Mouse (Mus musculus) forebrain, embryonic 11.5 days (tissue): ENCODE results near the gene Ankrd42. TPM values are rescaled to one million over a fixed set of nuclear protein-coding genes. Genes with fewer than 3 reads are reported as not detected.

Experiments used
- ATAC-seq: fragments of 200-750 bp; cut with Nextera tagmentation; replicated peaks from 2 replicates; pipeline ENCODE4 v1.8.0; 2017; ENCODE audit warnings: moderate TSS enrichment; ENCODE audit not compliant: low FRiP score
- DNase-seq: peaks from one replicate; pipeline ENCODE4 v3.0.0-alpha.2; 2017; ENCODE audit warnings: low spot score
- H3K27ac ChIP-seq: fragments of 300-500 bp; sonication (generic); 2 replicates; pipeline ENCODE4 v1.5.1; 2014; ENCODE audit warnings: low read depth, low read length
- H3K27me3 ChIP-seq: fragments of 300-500 bp; sonication (generic); 2 replicates; pipeline ENCODE4 v1.6.1; 2014; ENCODE audit warnings: mild to moderate bottlenecking, low read length, mixed read lengths; ENCODE audit not compliant: control insufficient read depth, insufficient read depth
- H3K36me3 ChIP-seq: fragments of 300-500 bp; sonication (generic); 2 replicates; pipeline ENCODE4 v1.6.1; 2014; ENCODE audit warnings: mild to moderate bottlenecking, low read length, moderate library complexity, mixed read lengths; ENCODE audit not compliant: control insufficient read depth, insufficient read depth
- H3K4me1 ChIP-seq: fragments of 300-500 bp; sonication (generic); replicated peaks from 2 replicates; pipeline ENCODE4 v1.6.1; 2014; ENCODE audit warnings: low read length, mixed read lengths; ENCODE audit not compliant: control insufficient read depth, insufficient read depth
- H3K4me2 ChIP-seq: fragments of 300-500 bp; sonication (generic); 2 replicates; pipeline ENCODE4 v1.6.1; 2014; ENCODE audit warnings: low read depth, mild to moderate bottlenecking, low read length, moderate library complexity, mixed read lengths; ENCODE audit not compliant: severe bottlenecking
- H3K4me3 ChIP-seq: fragments of 300-500 bp; sonication (generic); 2 replicates; pipeline ENCODE4 v1.5.1; 2014; ENCODE audit warnings: low read depth, low read length
- H3K9ac ChIP-seq: fragments of 300-500 bp; sonication (generic); 2 replicates; pipeline ENCODE4 v1.6.1; 2014; ENCODE audit warnings: low read length
- H3K9me3 ChIP-seq: fragments of 300-500 bp; sonication (generic); 2 replicates; pipeline ENCODE4 v1.6.1; 2016; ENCODE audit warnings: low read length, mixed read lengths; ENCODE audit not compliant: control insufficient read depth
- WGBS: fragments of 180-500 bp; shearing (Covaris S2); extraction: QIAGEN DNeasy Blood & Tissue Kit; methylation state at CpG from one replicate; pipeline ENCODE4 v1.1.7; 2014; 5-methylcytosine and 5-hydroxymethylcytosine counted together
- polyA plus RNA-seq: library from polyadenylated mRNA; unstranded; fragments of >200 nt; fragmentation: Nextera tagmentation; extraction: Ambion mirVana; gene quantifications from 2 replicates; pipeline ENCODE4 v1.2.1, GENCODE M21; 2014

The Ankrd42 gene
- polyA plus RNA-seq, 1 experiment from 2014 or later = 9.1 TPM

DNA sequence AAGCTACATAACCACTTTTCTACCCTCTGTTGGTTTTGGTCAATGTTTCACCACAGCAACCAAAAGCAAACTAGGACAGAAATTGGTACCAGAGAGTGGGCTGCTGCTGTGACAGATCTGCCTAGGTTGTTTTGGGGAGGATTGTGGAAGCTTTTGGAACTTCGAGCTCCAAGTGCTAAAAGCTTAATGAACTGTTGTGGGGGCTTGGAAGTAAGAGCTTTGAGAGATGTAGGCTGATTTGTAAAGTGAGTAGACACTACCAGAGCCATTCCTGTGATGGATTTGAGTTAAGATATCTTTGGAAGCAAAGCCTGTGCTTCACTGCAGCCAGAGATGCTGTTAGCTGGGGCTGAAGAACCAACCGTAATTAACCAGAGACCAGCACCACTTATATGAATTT lies 46.1 kb downstream of the Ankrd42 start:
- no peaks in the 10 kb centered on the region for H3K4me1 ChIP-seq
- WGBS = 94% methylated on average over 2 of the region's 2 CpGs
- H3K4me2 ChIP-seq = no peak overlapping the region
- H3K9me3 ChIP-seq = no peaks in the 10 kb centered on the region
- H3K9ac ChIP-seq = no peak overlapping the region
- no peak overlapping the region for H3K27ac ChIP-seq
- H3K4me3 ChIP-seq = no peak overlapping the region
- ATAC-seq (no peak), DNase-seq (no peak)
- no peaks in the 10 kb centered on the region for H3K36me3 ChIP-seq
- no peaks in the 10 kb centered on the region for H3K27me3 ChIP-seq

DNA sequence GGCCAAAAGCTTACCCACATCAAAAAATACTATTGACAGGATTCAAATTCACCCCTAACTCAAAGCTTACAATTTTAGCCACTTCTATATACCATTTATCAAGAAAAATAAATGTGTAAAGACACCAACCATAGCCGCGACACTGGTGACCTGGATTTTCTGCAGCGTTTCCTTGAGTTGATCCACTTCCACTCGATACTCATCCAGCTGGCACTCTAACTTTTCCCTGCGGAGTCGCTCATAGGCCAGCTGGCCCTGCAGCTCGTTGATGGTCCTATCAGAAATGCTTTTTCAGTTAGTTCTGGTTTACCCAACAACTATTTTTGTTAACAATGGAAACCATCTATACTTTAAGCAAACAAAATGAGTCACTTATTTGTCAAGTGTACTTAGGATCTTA lies 47.0 kb downstream of the Ankrd42 start:
- Histone ChIP-seq H3K4me2 (no peak overlapping the region), H3K36me3 (no peaks in the 10 kb centered on the region), H3K4me3 (no peak overlapping the region), H3K4me1 (no peaks in the 10 kb centered on the region), H3K27ac (no peak overlapping the region), H3K27me3 (no peaks in the 10 kb centered on the region), H3K9me3 (no peaks in the 10 kb centered on the region), H3K9ac (no peak overlapping the region)
- DNase-seq (no peak), ATAC-seq (no peak)
- 89% methylated on average over 7 of the region's 7 CpGs for WGBS

DNA sequence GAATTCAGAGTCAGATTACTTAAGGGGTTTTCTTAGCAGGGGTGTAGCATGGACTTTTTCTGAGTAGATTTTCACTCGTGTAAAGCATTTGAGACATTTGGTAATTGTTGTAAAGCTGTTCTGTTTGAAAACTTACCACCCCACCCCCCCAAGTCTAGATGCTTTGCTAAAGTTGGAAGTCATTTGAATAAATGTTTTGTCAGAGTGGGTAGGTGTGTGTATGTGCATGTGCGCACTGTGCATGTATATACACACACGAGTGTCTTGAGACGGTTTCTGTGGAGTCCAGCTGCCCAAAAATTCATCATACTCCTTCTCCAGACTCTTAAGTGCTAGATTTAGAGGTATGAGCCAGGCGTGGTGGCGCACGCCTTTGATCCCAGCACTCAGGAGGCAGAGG lies 53.4 kb downstream of the Ankrd42 start:
- Histone ChIP-seq H3K4me2 (no peak overlapping the region), H3K27me3 (no peaks in the 10 kb centered on the region), H3K4me3 (no peak overlapping the region), H3K4me1 (no peaks in the 10 kb centered on the region), H3K9ac (no peak overlapping the region), H3K36me3 (no peaks in the 10 kb centered on the region; the same call in 1 of the 2 replicates), H3K9me3 (no peaks in the 10 kb centered on the region), H3K27ac (no peak overlapping the region)
- DNase-seq (no peak), ATAC-seq (no peak)
- WGBS = 92% methylated on average over 7 of the region's 7 CpGs

DNA sequence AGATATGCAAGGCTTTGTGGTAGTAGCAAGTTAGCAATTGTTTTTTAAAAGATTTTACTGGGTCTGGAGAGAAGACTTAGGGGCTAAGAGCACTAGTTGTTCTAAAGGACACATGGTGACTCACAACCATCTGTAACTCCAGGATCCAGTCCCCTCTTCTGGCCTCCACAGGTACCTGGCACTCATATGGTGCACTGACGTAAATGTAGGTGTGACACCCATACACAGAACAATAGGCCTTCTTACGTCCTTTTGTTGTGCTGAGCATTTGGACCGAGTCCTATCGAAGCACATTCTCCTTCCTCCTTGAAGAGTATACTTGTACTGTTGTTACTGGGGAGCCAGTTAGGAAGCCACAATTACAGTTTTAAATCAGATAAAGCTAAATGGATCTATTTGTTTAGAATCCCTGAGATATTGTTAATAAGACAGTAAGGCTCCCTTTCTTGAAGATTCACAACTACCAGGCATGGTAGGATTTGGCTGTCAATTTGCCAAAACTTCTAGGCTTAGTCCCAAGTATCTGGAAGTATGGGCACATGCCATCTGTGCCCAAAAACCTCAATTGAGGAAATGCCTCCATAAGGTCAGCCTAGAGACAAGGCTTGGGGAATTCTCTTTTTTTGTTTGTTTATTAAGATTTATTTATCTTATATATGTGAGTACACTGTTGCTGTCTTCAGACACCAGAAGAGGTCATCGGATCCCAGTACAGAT lies 56.3 kb downstream of the Ankrd42 start:
- H3K27me3 ChIP-seq = no peaks in the 10 kb centered on the region
- H3K9me3 ChIP-seq = no peaks in the 10 kb centered on the region
- H3K36me3 ChIP-seq = no peaks in the 10 kb centered on the region; the same call in 1 of the 2 replicates
- DNase-seq = no peak
- 87% methylated on average over 5 of the region's 5 CpGs for WGBS
- H3K9ac ChIP-seq = no peak overlapping the region
- no peak overlapping the region for H3K4me2 ChIP-seq
- ATAC-seq = no peak
- no peak overlapping the region for H3K4me3 ChIP-seq
- H3K4me1 ChIP-seq = no peaks in the 10 kb centered on the region
- no peak overlapping the region for H3K27ac ChIP-seq

DNA sequence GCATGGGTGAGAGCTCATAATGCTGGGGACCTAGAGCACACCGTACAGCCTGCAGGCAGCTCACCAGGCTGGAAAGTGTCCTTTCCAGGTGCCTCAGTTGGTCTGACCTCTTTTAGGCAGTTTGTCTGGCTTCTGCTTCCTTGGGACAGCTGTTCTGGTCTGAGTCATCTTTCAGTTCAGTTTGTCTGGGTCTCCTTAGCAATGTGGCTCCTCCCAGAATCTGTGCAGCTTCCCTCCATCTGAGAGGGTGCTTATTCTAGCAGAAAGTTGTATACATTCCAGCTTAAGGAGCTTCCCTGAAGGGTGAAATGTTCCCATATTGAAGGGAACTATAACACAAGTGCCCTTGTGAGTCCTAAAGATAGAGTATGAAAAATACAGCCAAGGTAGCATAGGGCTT lies 70.2 kb downstream of the Ankrd42 start:
- Histone ChIP-seq H3K4me1 (peaks cover 2% of the 10 kb centered on the region; the same call in 1 of the 2 replicates), H3K4me3 (no peak overlapping the region), H3K27ac (no peak overlapping the region), H3K27me3 (no peaks in the 10 kb centered on the region), H3K4me2 (no peak overlapping the region), H3K9ac (no peak overlapping the region), H3K9me3 (no peaks in the 10 kb centered on the region), H3K36me3 (no peaks in the 10 kb centered on the region; the same call in 1 of the 2 replicates)
- no peak for DNase-seq
- no peak for ATAC-seq
- 100% methylated on average over 1 of the region's 1 CpGs for WGBS

DNA sequence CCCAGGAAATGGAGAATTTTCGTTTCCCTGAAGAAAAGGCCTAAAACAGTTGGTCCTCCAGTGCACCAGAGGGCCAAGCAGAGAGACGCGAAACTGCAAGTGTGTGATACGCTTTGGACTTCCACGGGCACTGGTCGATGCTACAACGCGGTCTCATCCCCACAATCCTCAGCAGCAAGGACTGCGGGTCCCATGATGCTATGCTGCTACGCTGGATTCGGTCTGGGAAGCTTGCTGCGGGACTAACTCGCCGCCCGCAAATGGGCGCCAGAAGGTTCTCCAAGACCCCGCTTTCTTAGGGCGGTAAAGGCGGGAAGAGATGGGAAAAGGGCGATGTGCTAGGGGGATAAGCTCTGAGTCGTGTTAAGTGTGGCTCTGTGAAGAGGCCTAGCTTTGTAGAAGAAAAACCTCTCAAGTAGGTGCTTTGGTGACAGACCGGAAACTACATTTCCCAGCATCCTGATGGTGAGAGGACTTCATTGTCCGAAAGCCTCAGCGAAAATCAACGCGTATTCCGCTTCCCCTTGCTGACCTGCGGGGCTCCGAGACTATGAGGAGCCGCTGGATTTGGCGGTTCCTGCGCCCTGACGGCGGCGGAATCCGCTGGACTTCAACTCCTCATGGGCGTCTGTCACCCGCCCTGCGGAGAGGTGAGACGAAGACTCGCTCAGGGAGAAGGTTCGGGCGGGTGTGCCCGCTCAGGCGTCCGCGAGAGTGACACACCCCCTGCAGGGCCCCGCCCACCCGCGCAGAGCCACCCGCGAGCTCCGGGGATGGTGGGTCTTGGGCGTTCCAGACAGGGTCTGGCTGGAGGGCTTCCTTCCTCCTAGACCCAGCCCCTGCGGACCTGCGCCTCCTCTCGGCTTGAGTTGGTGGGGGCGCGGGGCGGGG lies 75.7 kb downstream of the Ankrd42 start, which contains the start of gene Ccdc90b:
TSS of gene Ccdc90b (plus strand) at position 164 of the 891 bp plus-strand sequence.
- peak within 1 kb of the TSS; percentile 82 for H3K9ac ChIP-seq
- H3K27me3 ChIP-seq = no peaks in the 10 kb centered on the region
- H3K4me1 ChIP-seq = peaks cover 6% of the 10 kb centered on the region
- DNase-seq (peak; percentile 91), ATAC-seq (peak; percentile 97)
- H3K27ac ChIP-seq = peak within 1 kb of the TSS; percentile 86
- H3K4me3 ChIP-seq = peak within 1 kb of the TSS; percentile 82
- no peaks in the 10 kb centered on the region for H3K9me3 ChIP-seq
- no peaks in the 10 kb centered on the region; the same call in 1 of the 2 replicates for H3K36me3 ChIP-seq
- under 1% methylated on average over 60 of the region's 60 CpGs for WGBS
- peak within 1 kb of the TSS; percentile 58 for H3K4me2 ChIP-seq

DNA sequence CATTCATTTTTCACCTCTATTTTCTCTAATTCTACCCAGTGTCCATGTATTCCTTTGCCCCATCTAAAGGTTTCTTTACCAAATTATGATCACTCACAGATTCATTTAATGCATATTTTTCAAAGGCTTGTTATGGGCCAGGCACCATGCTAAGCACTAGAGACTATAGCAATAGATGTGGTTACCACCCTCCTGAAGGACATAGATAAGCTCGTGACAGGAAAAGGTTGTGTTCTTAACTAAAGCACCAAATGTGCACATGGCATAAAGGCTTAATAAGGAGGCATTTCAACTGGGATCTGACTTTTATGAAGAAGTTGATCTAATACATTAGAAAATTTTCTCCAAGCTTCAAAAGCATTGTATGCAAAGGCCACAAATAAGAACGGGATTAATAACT lies 78.2 kb downstream of the Ankrd42 start:
- Histone ChIP-seq H3K27me3 (no peaks in the 10 kb centered on the region), H3K9me3 (no peaks in the 10 kb centered on the region), H3K4me3 (no peak overlapping the region), H3K27ac (no peak overlapping the region), H3K9ac (no peak overlapping the region), H3K36me3 (no peaks in the 10 kb centered on the region), H3K4me2 (no peak overlapping the region), H3K4me1 (peaks cover 6% of the 10 kb centered on the region)
- 91% methylated on average over 2 of the region's 2 CpGs for WGBS
- DNase-seq (no peak), ATAC-seq (no peak)

DNA sequence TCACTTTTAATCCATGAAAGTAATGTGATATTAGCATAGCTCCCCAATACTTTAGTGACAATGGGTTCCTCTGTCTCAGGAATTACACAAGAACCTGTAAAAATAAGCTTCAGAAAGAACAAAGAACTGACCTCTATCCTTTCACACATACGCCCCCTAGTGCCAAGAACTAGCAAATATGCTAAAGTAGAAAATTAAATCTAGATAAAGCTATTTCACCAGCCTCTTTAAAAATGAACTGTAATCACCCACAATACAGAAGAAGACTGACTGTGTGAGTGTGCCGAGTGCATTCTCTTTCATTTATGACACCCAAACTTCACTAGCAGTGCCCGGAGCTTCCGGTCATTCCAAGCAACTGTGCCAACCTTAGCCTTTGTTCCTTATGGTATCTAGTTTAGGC lies 86.0 kb downstream of the Ankrd42 start:
- no peak for DNase-seq
- Histone ChIP-seq H3K4me1 (no peaks in the 10 kb centered on the region), H3K9me3 (no peaks in the 10 kb centered on the region), H3K4me3 (no peak overlapping the region), H3K27me3 (no peaks in the 10 kb centered on the region), H3K27ac (no peak overlapping the region), H3K9ac (no peak overlapping the region), H3K36me3 (no peaks in the 10 kb centered on the region), H3K4me2 (no peak overlapping the region)
- ATAC-seq = peak; percentile 55
- 61% methylated on average over 4 of the region's 4 CpGs for WGBS
